ENCODE assay signal across 8 mouse cellular contexts in the genomic region with DNA sequence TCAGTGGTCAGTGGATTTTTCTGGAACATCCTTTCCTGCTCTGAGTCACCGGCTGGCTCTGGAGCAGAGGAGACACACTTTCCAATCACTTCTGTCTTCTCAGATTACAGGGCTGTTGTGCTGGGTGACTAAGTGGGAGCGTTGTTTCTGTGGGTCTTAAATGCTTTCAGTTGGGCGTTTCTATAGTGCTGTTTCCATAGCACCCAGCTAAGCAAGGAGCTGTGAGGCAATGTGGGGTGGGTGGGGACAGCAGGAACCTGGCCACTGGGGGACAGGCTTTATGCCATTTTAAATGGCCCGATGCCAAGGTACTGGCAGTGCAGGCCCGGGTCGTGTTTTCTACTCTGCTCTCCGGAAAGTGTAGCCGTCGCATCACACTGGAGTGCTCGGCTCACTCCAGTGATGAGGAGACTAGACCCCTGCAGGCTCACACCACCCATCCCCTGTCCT. TPM values are rescaled to one million over a fixed set of nuclear protein-coding genes. Genes with fewer than 3 reads are reported as not detected.
A peak's percentile ranks its signal among the peaks of the same experiment; 100 is the strongest.
DNase-seq lines count a peak whose midpoint lies in the region; ATAC-seq lines count a peak whose summit lies in the region.

No protein-coding gene starts in this region.

- H3K36me3 ChIP-seq in kidney, embryonic 16.5 days (ENCODE audit: insufficient read depth, low read length), result peaks cover 1% of the 10 kb centered on the region; the same call in 1 of the 2 replicates
- H3K36me3 ChIP-seq in heart, embryonic 14.5 days (ENCODE audit: control insufficient read depth, insufficient read depth, low read length), result peaks cover 2% of the 10 kb centered on the region; the same call in 1 of the 2 replicates
- no peaks in the 10 kb centered on the region for H3K36me3 ChIP-seq in midbrain, embryonic 14.5 days (ENCODE audit: control insufficient read depth, insufficient read depth, low read length)

- peak; percentile 60 for ATAC-seq in kidney, embryonic 16.5 days (ENCODE audit: low FRiP score, low TSS enrichment)
- ATAC-seq in heart, embryonic 14.5 days (ENCODE audit: insufficient number of reproducible peaks, insufficient read depth, low FRiP score, low read depth), result peak; percentile 37; the same call in 1 of the 2 replicates
- ATAC-seq in midbrain, embryonic 14.5 days (ENCODE audit: low FRiP score, low TSS enrichment), result 0 out of 2 replicates have a peak, but pooled peaks have one; percentile 34

- DNase-seq in kidney, adult 18-20 months, result no peak
- DNase-seq in embryo, embryonic 9.5 days (ENCODE audit: extremely low spot score), result peak; percentile 34
- peak; percentile 56 to 74 for DNase-seq in left cerebral cortex, postnatal 10 days (ENCODE audit: extremely low spot score in 1 of 2, low spot score in 2 of 2)
- peak; percentile 73 for DNase-seq in midbrain, embryonic 14.5 days
- no peak for DNase-seq in cerebellum, adult 9-10 months
- no peak for DNase-seq in layer of hippocampus, adult 8-10 months (ENCODE audit: low spot score in 2 of 2)

- no peak overlapping the region for H3K9ac ChIP-seq in kidney, embryonic 16.5 days (replicated peaks; ENCODE audit: low read length)
- H3K9ac ChIP-seq in heart, embryonic 14.5 days (ENCODE audit: low read length), result no peak overlapping the region
- H3K9ac ChIP-seq in midbrain, embryonic 14.5 days (replicated peaks; ENCODE audit: low read length), result no peak overlapping the region

- no peaks in the 10 kb centered on the region for H3K27me3 ChIP-seq in kidney, embryonic 16.5 days (ENCODE audit: insufficient read depth, low read length)
- no peaks in the 10 kb centered on the region; the same call in 1 of the 2 replicates for H3K27me3 ChIP-seq in heart, embryonic 14.5 days (ENCODE audit: control insufficient read depth, insufficient read depth, low read length)
- H3K27me3 ChIP-seq in midbrain, embryonic 14.5 days (ENCODE audit: control insufficient read depth, insufficient read depth, low read length), result no peaks in the 10 kb centered on the region

- 23% methylated on average over 10 of the region's 10 CpGs for WGBS in kidney, embryonic 16.5 days
- 13% methylated on average over 10 of the region's 10 CpGs for WGBS in heart, embryonic 14.5 days
- 16% methylated on average over 10 of the region's 10 CpGs for WGBS in midbrain, embryonic 14.5 days

- no peak overlapping the region for H3K4me2 ChIP-seq in kidney, embryonic 16.5 days (replicated peaks; ENCODE audit: low read depth, low read length)
- H3K4me2 ChIP-seq in heart, embryonic 14.5 days (ENCODE audit: low read length), result peak overlapping the region; percentile 31
- no peak overlapping the region; the same call in 1 of the 2 replicates for H3K4me2 ChIP-seq in midbrain, embryonic 14.5 days (ENCODE audit: low read length)

- peaks cover 29% of the 10 kb centered on the region for H3K4me1 ChIP-seq in kidney, embryonic 16.5 days (ENCODE audit: insufficient read depth, low read length)
- peaks cover 15 to 27% of the 10 kb centered on the region in 2 experiments for H3K4me1 ChIP-seq in heart, embryonic 14.5 days (ENCODE audit: control insufficient read depth in 2 of 2, insufficient read depth in 2 of 2, low read length in 2 of 2)
- peaks cover 17% of the 10 kb centered on the region for H3K4me1 ChIP-seq in midbrain, embryonic 14.5 days (ENCODE audit: control insufficient read depth, insufficient read depth, low read length)

- intact Hi-C loops in left cerebral cortex, postnatal 10 days (cut with DNase I), result no loop called here

- H3K9me3 ChIP-seq in kidney, embryonic 16.5 days (ENCODE audit: low read length), result no peaks in the 10 kb centered on the region
- no peaks in the 10 kb centered on the region for H3K9me3 ChIP-seq in heart, embryonic 14.5 days (ENCODE audit: control insufficient read depth, low read length)
- H3K9me3 ChIP-seq in midbrain, embryonic 14.5 days (ENCODE audit: control insufficient read depth, low read length), result no peaks in the 10 kb centered on the region

- peak overlapping the region; percentile 66 for H3K27ac ChIP-seq in kidney, embryonic 16.5 days (ENCODE audit: low read length)
- H3K27ac ChIP-seq in heart, embryonic 14.5 days (replicated peaks in 1 of 2; ENCODE audit: control insufficient read depth in 1 of 2, insufficient read depth in 1 of 2, low read depth in 2 of 2, low read length in 2 of 2), result peak overlapping the region; percentile 21 to 50; a peak in 2 of 4 replicates
- H3K27ac ChIP-seq in midbrain, embryonic 14.5 days (replicated peaks; ENCODE audit: low read depth, low read length), result 0 out of 2 replicates have a peak overlapping the region, but pooled peaks have one; percentile 37

- H3K4me3 ChIP-seq in kidney, embryonic 16.5 days (ENCODE audit: low read length), result no peak overlapping the region
- no peak overlapping the region for H3K4me3 ChIP-seq in heart, embryonic 14.5 days (ENCODE audit: control insufficient read depth in 1 of 2, insufficient read depth in 1 of 2, low read depth in 1 of 2, low read length in 2 of 2)
- H3K4me3 ChIP-seq in midbrain, embryonic 14.5 days (replicated peaks; ENCODE audit: low read depth, low read length), result no peak overlapping the region

RNA-seq across cellular contexts. Expression of a gene that starts 46.6 kb away (rescaled TPM):
- 22.8 and 25.3 TPM in 2 replicates for polyA plus RNA-seq in kidney, embryonic 16.5 days (2015; fragmentation: Nextera tagmentation; extraction: Ambion mirVana)
- 11.0 and 13.2 TPM in 2 replicates for polyA plus RNA-seq in heart, embryonic 14.5 days (2014; fragmentation: Nextera tagmentation; extraction: Ambion mirVana)
- 100 to 1,000 TPM; 116 to 122 TPM for total RNA-seq in left cerebral cortex, postnatal 10 days (2021)
- 11.0 and 11.2 TPM in 2 replicates for polyA plus RNA-seq in midbrain, embryonic 14.5 days (2014; fragmentation: Nextera tagmentation; extraction: Ambion mirVana)
- 100 to 1,000 TPM; 170 to 244 (median 215) TPM for total RNA-seq in layer of hippocampus, adult 8-10 months (2022)

RNA-seq across cellular contexts. Expression of a gene that starts 57.8 kb away (rescaled TPM):
- 1.7 and 2.0 TPM in 2 replicates for polyA plus RNA-seq in kidney, embryonic 16.5 days (2015; fragmentation: Nextera tagmentation; extraction: Ambion mirVana)
- polyA plus RNA-seq in heart, embryonic 14.5 days (2014; fragmentation: Nextera tagmentation; extraction: Ambion mirVana), result 0.43 and 1.1 TPM in 2 replicates
- 100 to 1,000 TPM; 136 to 153 TPM for total RNA-seq in left cerebral cortex, postnatal 10 days (2021)
- 34.6 and 36.1 TPM in 2 replicates for polyA plus RNA-seq in midbrain, embryonic 14.5 days (2014; fragmentation: Nextera tagmentation; extraction: Ambion mirVana)
- total RNA-seq in layer of hippocampus, adult 8-10 months (2022), result 100 to 1,000 TPM; 217 to 247 (median 224) TPM

Comparison
In these comparisons a context has a peak if more than half of its experiments do, and no peak if none do; other contexts are left out.
1. DNase-seq: peak in embryo, embryonic 9.5 days (single experiment), left cerebral cortex, postnatal 10 days (2 of 2) and midbrain, embryonic 14.5 days (single experiment); none in kidney, adult 18-20 months (single experiment), cerebellum, adult 9-10 months (single experiment) and layer of hippocampus, adult 8-10 months (0 of 2).
2. RNA of a gene that starts 57.8 kb away (polyA plus RNA-seq): 34.6 to 36.1 TPM in midbrain, embryonic 14.5 days; 1.7 to 2.0 TPM in kidney, embryonic 16.5 days and 0.43 to 1.1 TPM in heart, embryonic 14.5 days; every median in the first group is over 10 times any median in the second.
3. Peak in every context shown above with its lines, with median percentiles within 50 percentile points of each other: ATAC-seq and H3K27ac ChIP-seq.